Mouse (Mus musculus) neural tube, embryonic 10.5 days (tissue): ENCODE data around the gene Acan.

ENCODE experiments used
- DNase-seq: peaks from one replicate; pipeline ENCODE4 v3.0.0-alpha.2; 2017; ENCODE audit warnings: low spot score; ENCODE audit errors: extremely low spot score

Acan gene

DNA sequence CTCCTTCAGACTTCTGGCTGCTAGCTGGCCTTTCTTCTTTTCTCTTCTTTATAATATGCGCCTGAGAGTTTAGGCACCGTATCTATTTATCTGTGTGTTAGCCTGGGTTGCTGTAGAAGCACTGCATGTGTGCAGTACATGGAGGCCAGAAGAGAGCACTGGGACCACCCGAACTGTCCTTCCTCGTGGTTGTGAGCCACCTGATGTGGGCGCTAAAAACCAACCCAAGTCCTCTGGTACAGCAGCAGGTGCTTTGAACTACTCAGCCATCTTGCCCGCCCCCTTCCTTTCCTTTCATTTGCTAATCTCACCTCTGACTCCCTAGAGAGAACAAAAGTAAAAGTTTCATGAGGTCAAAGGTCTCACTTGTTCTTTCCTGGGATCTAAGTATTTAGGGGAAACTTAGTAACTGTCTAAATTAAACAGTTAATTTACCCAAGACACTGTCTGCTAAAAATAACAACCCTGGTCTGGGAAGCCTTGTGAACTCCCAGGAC is 86.1 kb downstream of the Acan start:
- no peak for DNase-seq

GRCm38 (mm10) chr7:79139891-79140591 is 86.8 kb downstream of the Acan start:
- no peak for DNase-seq

GRCm38 (mm10) chr7:79140897-79141296 is 87.6 kb downstream of the Acan start:
- DNase-seq = peak; percentile 87

DNA sequence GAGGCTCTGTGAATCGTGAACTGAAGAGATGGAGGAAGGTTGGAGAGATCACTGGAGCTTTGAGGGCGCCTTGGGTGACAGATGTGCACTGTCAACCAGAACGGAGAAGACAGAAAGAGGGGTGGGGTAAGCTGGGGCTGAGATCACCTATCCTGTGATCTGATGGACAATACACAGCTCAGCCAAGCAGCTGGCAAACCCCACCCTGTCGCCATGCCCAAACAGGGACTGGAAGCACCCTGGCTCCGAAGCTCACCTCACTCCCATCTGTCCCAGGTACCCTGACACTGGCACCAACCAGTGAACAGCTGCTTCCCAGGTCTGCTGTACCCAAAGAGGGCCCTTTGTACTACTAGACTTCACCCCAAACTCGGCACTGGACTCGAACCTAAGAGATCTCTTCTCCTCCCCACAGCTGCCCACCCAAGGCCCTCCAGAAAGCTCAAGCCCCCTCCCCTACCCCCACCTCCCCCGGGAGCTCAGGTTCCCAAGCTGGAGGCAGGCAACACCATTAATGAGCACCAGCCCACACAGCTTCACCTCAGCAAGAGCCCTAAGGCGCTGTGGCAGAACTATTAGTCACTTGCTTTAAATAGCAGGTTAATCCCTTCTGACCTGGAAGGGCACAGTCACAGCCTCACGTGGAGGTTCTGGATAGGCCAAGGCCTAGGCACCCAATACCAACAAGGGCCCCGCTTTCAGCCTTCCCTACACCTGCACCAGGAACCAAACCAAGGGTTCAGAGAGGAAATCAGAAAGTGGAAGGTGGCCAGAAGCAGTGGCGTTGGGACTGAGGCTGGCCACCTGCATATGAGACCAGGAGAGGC is 93.9 kb downstream of the Acan start:
- no peak for DNase-seq

DNA sequence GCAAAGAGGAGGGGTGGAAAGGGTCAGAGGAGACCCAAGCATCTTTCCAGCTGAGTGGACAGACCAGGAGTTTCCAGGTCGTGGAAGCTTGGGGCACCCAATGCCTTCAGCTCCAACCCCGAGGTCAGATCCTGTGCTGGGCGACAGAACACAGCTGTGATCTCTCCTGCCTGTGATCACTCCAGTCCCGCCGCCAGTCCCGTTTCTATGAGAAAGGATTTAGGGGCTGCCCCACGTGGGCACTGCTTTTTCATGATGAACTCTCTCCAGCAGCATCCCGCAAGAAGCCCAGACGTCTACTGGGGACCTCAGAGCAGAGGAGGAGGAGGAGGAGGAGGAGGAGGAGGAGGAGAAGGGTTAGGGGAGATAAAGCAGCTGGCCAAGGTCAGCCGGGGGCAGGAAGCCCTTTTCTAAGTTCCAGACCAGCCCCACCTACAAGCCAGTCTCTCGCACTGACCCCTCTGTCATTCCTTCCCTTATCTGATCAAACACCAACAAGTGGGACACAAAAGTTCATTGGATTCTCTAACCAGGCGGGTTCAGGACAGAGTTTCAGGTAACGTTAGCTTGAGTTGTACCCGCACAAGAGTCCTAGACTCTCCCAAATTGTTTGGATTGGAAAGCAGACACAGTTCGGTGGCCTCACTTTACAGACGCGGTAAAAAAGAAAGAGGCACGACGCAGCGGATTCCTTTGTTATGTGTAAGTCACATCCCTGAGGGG is 94.8 kb downstream of the Acan start:
- peak; percentile 33 for DNase-seq

DNA sequence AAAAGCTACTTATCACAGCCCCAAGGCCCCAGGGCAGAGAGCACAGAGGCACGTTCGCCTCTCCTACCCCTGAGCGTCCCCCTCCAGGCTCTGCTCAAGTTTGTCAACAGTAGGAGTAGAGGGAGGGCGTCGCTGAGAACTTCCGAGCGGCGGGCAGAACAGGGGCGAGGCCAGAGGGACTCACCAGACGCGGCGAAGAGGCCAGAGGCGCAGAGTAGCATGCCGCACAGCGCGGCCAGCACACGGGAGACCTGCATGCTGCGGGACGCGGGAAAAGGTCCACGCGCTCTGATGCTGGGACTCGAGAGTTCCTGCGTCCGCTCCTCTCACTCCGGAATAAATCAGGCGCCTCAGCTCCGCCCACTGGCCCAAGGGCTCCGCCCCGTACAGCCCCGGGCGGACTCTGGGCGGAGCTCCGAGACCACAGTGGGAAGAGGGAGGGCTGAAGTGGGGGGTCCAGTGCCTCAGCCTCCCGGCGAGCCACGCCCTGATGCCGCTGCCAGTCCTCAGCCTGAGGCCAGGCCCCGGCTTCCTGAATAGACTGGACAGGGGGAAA is 95.5 kb downstream of the Acan start, which contains the start of gene Mfge8:
TSS of gene Mfge8 (minus strand) at position 350 of the 556 bp plus-strand sequence.
- DNase-seq = peak; percentile 86

DNA sequence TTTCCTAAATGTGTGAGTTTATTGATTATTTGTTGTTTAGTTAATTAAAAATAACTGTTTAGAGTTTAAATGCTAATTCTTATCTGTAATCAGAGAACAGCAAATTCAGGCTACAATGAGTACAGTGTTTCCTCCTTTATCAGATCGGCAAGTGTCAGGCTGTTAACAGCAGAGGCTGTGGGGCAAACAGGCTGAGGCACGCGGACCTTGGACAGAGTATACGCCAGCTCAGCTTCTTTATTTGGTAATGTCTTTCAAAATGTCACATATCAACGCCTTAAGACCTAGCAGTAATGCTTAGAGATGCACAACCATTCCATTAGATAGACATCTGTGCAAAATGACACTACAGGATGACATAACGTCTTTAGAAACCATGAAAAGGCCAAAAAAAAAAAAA is 96.2 kb downstream of the Acan start:
- no peak for DNase-seq

GRCm38 (mm10) chr7:79159406-79159805 is 106.1 kb downstream of the Acan start:
- DNase-seq = no peak
